13 mouse cellular contexts compared by ENCODE assay signal in genomic region chr10:56980821-56981220, GRCm38 (mm10).
DNase-seq lines count a peak whose midpoint lies in the region; ATAC-seq lines count a peak whose summit lies in the region.
"Had no signal": no experiment of that assay in that cellular context is flagged by ENCODE, and none has a peak within 500 bp of the region (broad histone marks: within the 10 kb centered on the region; RNA-seq: fewer than 3 reads in every experiment).

No protein-coding gene starts in this region.

- no peak overlapping the region for H3K4me2 ChIP-seq in forebrain, embryonic 15.5 days (replicated peaks)
- H3K4me2 ChIP-seq in forebrain, embryonic 14.5 days (ENCODE audit: low read length): no peak overlapping the region
- H3K4me2 ChIP-seq in heart, embryonic 15.5 days: no peak overlapping the region
- H3K4me2 ChIP-seq in stomach, embryonic 16.5 days (ENCODE audit: low read depth, low read length): no peak overlapping the region
- H3K4me2 ChIP-seq: hindbrain, embryonic 12.5 days; liver, embryonic 11.5 days had no signal

- ATAC-seq in forebrain, embryonic 15.5 days (replicated peaks): peak; percentile 38; the same call in 1 of the 2 replicates
- ATAC-seq in forebrain, embryonic 14.5 days: no peak
- ATAC-seq in heart, embryonic 15.5 days (replicated peaks; ENCODE audit: insufficient number of reproducible peaks, insufficient read depth, low FRiP score, low read depth): peak; percentile 98
- no peak for ATAC-seq in stomach, embryonic 16.5 days (ENCODE audit: insufficient read depth, low FRiP score)

- no peak overlapping the region for H3K27ac ChIP-seq in forebrain, embryonic 15.5 days (replicated peaks)
- no peak overlapping the region for H3K27ac ChIP-seq in forebrain, embryonic 14.5 days (ENCODE audit: low read depth, low read length)
- H3K27ac ChIP-seq in heart, embryonic 15.5 days: peak overlapping the region; percentile 80
- H3K27ac ChIP-seq in stomach, embryonic 16.5 days (ENCODE audit: low read length): peak overlapping the region; percentile 67
- H3K27ac ChIP-seq: hindbrain, embryonic 12.5 days had no signal

- no peaks in the 10 kb centered on the region for H3K27me3 ChIP-seq in forebrain, embryonic 15.5 days
- no peaks in the 10 kb centered on the region for H3K27me3 ChIP-seq in forebrain, embryonic 14.5 days (replicated peaks; ENCODE audit: control insufficient read depth, insufficient read depth, low read length)
- no peaks in the 10 kb centered on the region for H3K27me3 ChIP-seq in heart, embryonic 15.5 days
- H3K27me3 ChIP-seq in stomach, embryonic 16.5 days (ENCODE audit: control insufficient read depth, insufficient read depth, low read length): no peaks in the 10 kb centered on the region
- H3K27me3 ChIP-seq: hindbrain, embryonic 12.5 days had no signal

- H3K4me3 ChIP-seq in forebrain, embryonic 15.5 days: no peak overlapping the region
- no peak overlapping the region for H3K4me3 ChIP-seq in forebrain, embryonic 14.5 days (ENCODE audit: low read depth, low read length)
- H3K4me3 ChIP-seq in heart, embryonic 15.5 days: no peak overlapping the region
- H3K4me3 ChIP-seq in stomach, embryonic 16.5 days (replicated peaks; ENCODE audit: low read length): no peak overlapping the region
- H3K4me3 ChIP-seq: erythroblast, embryonic 14.5 days; hindbrain, embryonic 12.5 days had no signal

- no peaks in the 10 kb centered on the region for H3K36me3 ChIP-seq in forebrain, embryonic 15.5 days
- no peaks in the 10 kb centered on the region for H3K36me3 ChIP-seq in forebrain, embryonic 14.5 days (ENCODE audit: control insufficient read depth, insufficient read depth, low read length)
- H3K36me3 ChIP-seq in heart, embryonic 15.5 days: no peaks in the 10 kb centered on the region
- H3K36me3 ChIP-seq in stomach, embryonic 16.5 days (ENCODE audit: control insufficient read depth, insufficient read depth, low read length): no peaks in the 10 kb centered on the region
- H3K36me3 ChIP-seq: hindbrain, embryonic 12.5 days had no signal

- no peak overlapping the region for H3K9ac ChIP-seq in forebrain, embryonic 15.5 days (replicated peaks)
- no peak overlapping the region for H3K9ac ChIP-seq in forebrain, embryonic 14.5 days (ENCODE audit: low read length)
- no peak overlapping the region for H3K9ac ChIP-seq in heart, embryonic 15.5 days
- H3K9ac ChIP-seq in stomach, embryonic 16.5 days (ENCODE audit: low read length): no peak overlapping the region
- H3K9ac ChIP-seq: hindbrain, embryonic 12.5 days had no signal

- no peak for DNase-seq in forebrain, embryonic 14.5 days (ENCODE audit: low spot score)
- peak; percentile 66 to 77 for DNase-seq in lung, adult 18-20 months
- no peak for DNase-seq in layer of hippocampus, adult 18-20 months (ENCODE audit: low spot score in 2 of 2)
- DNase-seq in spleen, postnatal 14 days (ENCODE audit: low spot score in 2 of 2): no peak
- no peak for DNase-seq in cerebellum, adult 9-11 months
- DNase-seq: cerebellum, postnatal 36 days; kidney, adult 2 months had no signal

- H3K9me3 ChIP-seq in forebrain, embryonic 15.5 days: no peaks in the 10 kb centered on the region
- H3K9me3 ChIP-seq in forebrain, embryonic 14.5 days (replicated peaks; ENCODE audit: control insufficient read depth, low read length): no peaks in the 10 kb centered on the region
- no peaks in the 10 kb centered on the region for H3K9me3 ChIP-seq in heart, embryonic 15.5 days (replicated peaks)
- H3K9me3 ChIP-seq in stomach, embryonic 16.5 days (replicated peaks; ENCODE audit: control insufficient read depth, low read length): no peaks in the 10 kb centered on the region
- H3K9me3 ChIP-seq: hindbrain, embryonic 12.5 days had no signal

- 59% methylated on average over 3 of the region's 3 CpGs for WGBS in forebrain, embryonic 15.5 days
- 51% methylated on average over 3 of the region's 3 CpGs for WGBS in forebrain, embryonic 14.5 days
- 17% methylated on average over 3 of the region's 3 CpGs for WGBS in heart, embryonic 15.5 days
- WGBS in stomach, embryonic 16.5 days: 52% methylated on average over 3 of the region's 3 CpGs

- peaks cover 11% of the 10 kb centered on the region for H3K4me1 ChIP-seq in forebrain, embryonic 15.5 days
- H3K4me1 ChIP-seq in forebrain, embryonic 14.5 days (ENCODE audit: control insufficient read depth, insufficient read depth, low read length): 0 out of 2 replicates have a peak, but pooled peaks cover 3% of the 10 kb centered on the region
- H3K4me1 ChIP-seq in heart, embryonic 15.5 days (replicated peaks): peaks cover 13% of the 10 kb centered on the region
- H3K4me1 ChIP-seq in stomach, embryonic 16.5 days (ENCODE audit: control insufficient read depth, insufficient read depth, low read length): no peaks in the 10 kb centered on the region
- H3K4me1 ChIP-seq: hindbrain, embryonic 12.5 days had no signal

Comparison
In these comparisons a context has a peak if more than half of its experiments do, and no peak if none do; other contexts are left out.
1. ATAC-seq: peak in forebrain, embryonic 15.5 days (single experiment) and heart, embryonic 15.5 days (single experiment); none in forebrain, embryonic 14.5 days (single experiment) and stomach, embryonic 16.5 days (single experiment).
2. H3K27ac ChIP-seq: peak in heart, embryonic 15.5 days (single experiment) and stomach, embryonic 16.5 days (single experiment); none in forebrain, embryonic 15.5 days (single experiment) and forebrain, embryonic 14.5 days (single experiment).
3. DNase-seq: peak in lung, adult 18-20 months (2 of 2); none in forebrain, embryonic 14.5 days (single experiment), layer of hippocampus, adult 18-20 months (0 of 2), spleen, postnatal 14 days (0 of 2) and cerebellum, adult 9-11 months (single experiment).